Mouse (Mus musculus) neural tube, embryonic 15.5 days (tissue): ENCODE results near the gene Muc4. TPM values are rescaled to one million over a fixed set of nuclear protein-coding genes. Genes with fewer than 3 reads are reported as not detected.

Experiments
- ATAC-seq: fragments of 200-750 bp; cut with Nextera tagmentation; 2 replicates; pipeline ENCODE4 v1.8.0; 2017; ENCODE audit warnings: mild to moderate bottlenecking, moderate TSS enrichment, moderate library complexity; ENCODE audit not compliant: low FRiP score
- H3K27ac ChIP-seq: fragments of 300-500 bp; sonication (generic); replicated peaks from 2 replicates; pipeline ENCODE4 v1.5.1; 2015; ENCODE audit warnings: mild to moderate bottlenecking, inconsistent platforms
- H3K27me3 ChIP-seq: fragments of 300-500 bp; sonication (generic); replicated peaks from 2 replicates; pipeline ENCODE4 v1.6.1; 2015; ENCODE audit warnings: inconsistent platforms
- H3K36me3 ChIP-seq: fragments of 300-500 bp; sonication (generic); 2 replicates; pipeline ENCODE4 v1.6.1; 2015; ENCODE audit warnings: inconsistent platforms
- H3K4me1 ChIP-seq: fragments of 300-500 bp; sonication (generic); 2 replicates; pipeline ENCODE4 v1.6.1; 2015; ENCODE audit warnings: inconsistent platforms
- H3K4me2 ChIP-seq: fragments of 300-500 bp; sonication (generic); 2 replicates; pipeline ENCODE4 v1.6.1; 2015; ENCODE audit warnings: inconsistent platforms, mild to moderate bottlenecking, moderate library complexity
- H3K4me3 ChIP-seq: fragments of 300-500 bp; sonication (generic); replicated peaks from 2 replicates; pipeline ENCODE4 v1.5.1; 2015; ENCODE audit warnings: mild to moderate bottlenecking, inconsistent platforms
- H3K9ac ChIP-seq: fragments of 300-500 bp; sonication (generic); replicated peaks from 2 replicates; pipeline ENCODE4 v1.6.1; 2015; ENCODE audit warnings: mild to moderate bottlenecking, inconsistent platforms
- H3K9me3 ChIP-seq: fragments of 300-500 bp; sonication (generic); replicated peaks from 2 replicates; pipeline ENCODE4 v1.6.1; 2016; ENCODE audit warnings: inconsistent platforms
- WGBS: fragments of 180-500 bp; shearing (Covaris S2); methylation state at CpG from one replicate; pipeline ENCODE4 v1.1.7; 2015; ENCODE audit warnings: mixed read lengths; 5-methylcytosine and 5-hydroxymethylcytosine counted together
- polyA plus RNA-seq: library from polyadenylated mRNA; unstranded; fragments of >200 nt; fragmentation: Nextera tagmentation; extraction: Ambion mirVana; gene quantifications from 2 replicates; pipeline ENCODE4 v1.2.1, GENCODE M21; 2015

The Muc4 gene
- polyA plus RNA-seq, 1 experiment from 2014 or later: 0.14 TPM

GRCm38 (mm10) chr16:32707824-32708456, 27.7 kb upstream of the Muc4 start:
- Histone ChIP-seq H3K27ac (no peak overlapping the region), H3K4me1 (no peaks in the 10 kb centered on the region), H3K27me3 (no peaks in the 10 kb centered on the region), H3K36me3 (no peaks in the 10 kb centered on the region), H3K9ac (no peak overlapping the region), H3K9me3 (no peaks in the 10 kb centered on the region), H3K4me2 (no peak overlapping the region), H3K4me3 (no peak overlapping the region)
- no peak for ATAC-seq
- WGBS: 70% methylated on average over 9 of the region's 9 CpGs

GRCm38 (mm10) chr16:32708457-32709033, 27.1 kb upstream of the Muc4 start:
- Histone ChIP-seq H3K4me2 (no peak overlapping the region), H3K27ac (no peak overlapping the region), H3K27me3 (no peaks in the 10 kb centered on the region), H3K9me3 (no peaks in the 10 kb centered on the region), H3K9ac (no peak overlapping the region), H3K36me3 (no peaks in the 10 kb centered on the region), H3K4me3 (no peak overlapping the region), H3K4me1 (no peaks in the 10 kb centered on the region)
- whole genome bisulfite sequencing: 77% methylated on average over 10 of the region's 10 CpGs
- ATAC-seq: no peak

GRCm38 (mm10) chr16:32709116-32709515, 26.6 kb upstream of the Muc4 start:
- WGBS: 88% methylated on average over 8 of the region's 8 CpGs
- ATAC-seq: no peak
- H3K27ac ChIP-seq: no peak overlapping the region

GRCm38 (mm10) chr16:32710426-32711070, 25.1 kb upstream of the Muc4 start:
- no peaks in the 10 kb centered on the region for H3K36me3 ChIP-seq
- no peaks in the 10 kb centered on the region for H3K4me1 ChIP-seq
- H3K9ac ChIP-seq: no peak overlapping the region
- 83% methylated on average over 14 of the region's 14 CpGs for WGBS
- no peak overlapping the region for H3K4me3 ChIP-seq
- H3K4me2 ChIP-seq: no peak overlapping the region
- ATAC-seq: no peak
- no peaks in the 10 kb centered on the region for H3K27me3 ChIP-seq
- no peak overlapping the region for H3K27ac ChIP-seq
- H3K9me3 ChIP-seq: no peaks in the 10 kb centered on the region

More at GRCm38 (mm10) chr16:32709116-32709515, 26.6 kb upstream of the Muc4 start:
- Histone ChIP-seq H3K9ac (no peak overlapping the region), H3K4me1 (no peaks in the 10 kb centered on the region), H3K4me3 (no peak overlapping the region), H3K9me3 (no peaks in the 10 kb centered on the region), H3K4me2 (no peak overlapping the region), H3K27me3 (no peaks in the 10 kb centered on the region), H3K36me3 (no peaks in the 10 kb centered on the region)

GRCm38 (mm10) chr16:32712202-32712601, 23.5 kb upstream of the Muc4 start:
- Histone ChIP-seq H3K4me3 (no peak overlapping the region), H3K36me3 (no peaks in the 10 kb centered on the region), H3K4me1 (no peaks in the 10 kb centered on the region), H3K9ac (no peak overlapping the region), H3K4me2 (no peak overlapping the region), H3K27ac (no peak overlapping the region), H3K9me3 (no peaks in the 10 kb centered on the region), H3K27me3 (no peaks in the 10 kb centered on the region)
- no peak for ATAC-seq
- WGBS: 90% methylated on average over 11 of the region's 11 CpGs

DNA sequence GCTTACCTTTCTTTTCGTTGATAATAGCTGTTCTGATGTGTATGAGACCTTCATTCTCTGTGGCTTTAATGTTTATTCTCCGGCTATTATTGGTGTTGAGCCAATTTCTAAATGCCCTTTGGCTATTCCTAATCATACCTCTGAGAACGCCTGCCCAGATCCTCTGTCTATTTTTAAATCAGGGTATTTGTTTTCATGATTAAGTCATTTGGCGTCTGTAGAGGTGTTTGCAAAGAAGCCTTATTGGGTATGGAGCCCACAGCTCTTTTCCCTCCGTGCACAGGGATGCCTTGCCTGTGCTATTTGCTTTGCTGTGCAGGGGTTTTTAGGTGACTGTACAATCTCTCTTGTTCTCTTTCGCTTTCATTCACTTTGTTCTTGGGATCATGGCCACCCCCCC, 22.1 kb upstream of the Muc4 start:
- H3K27ac ChIP-seq: no peak overlapping the region
- no peak for ATAC-seq
- no peaks in the 10 kb centered on the region for H3K9me3 ChIP-seq
- H3K4me3 ChIP-seq: no peak overlapping the region
- no peaks in the 10 kb centered on the region for H3K36me3 ChIP-seq
- no peak overlapping the region for H3K4me2 ChIP-seq
- H3K4me1 ChIP-seq: no peaks in the 10 kb centered on the region
- H3K27me3 ChIP-seq: no peaks in the 10 kb centered on the region
- H3K9ac ChIP-seq: no peak overlapping the region
- 58% methylated on average over 6 of the region's 6 CpGs for WGBS

DNA sequence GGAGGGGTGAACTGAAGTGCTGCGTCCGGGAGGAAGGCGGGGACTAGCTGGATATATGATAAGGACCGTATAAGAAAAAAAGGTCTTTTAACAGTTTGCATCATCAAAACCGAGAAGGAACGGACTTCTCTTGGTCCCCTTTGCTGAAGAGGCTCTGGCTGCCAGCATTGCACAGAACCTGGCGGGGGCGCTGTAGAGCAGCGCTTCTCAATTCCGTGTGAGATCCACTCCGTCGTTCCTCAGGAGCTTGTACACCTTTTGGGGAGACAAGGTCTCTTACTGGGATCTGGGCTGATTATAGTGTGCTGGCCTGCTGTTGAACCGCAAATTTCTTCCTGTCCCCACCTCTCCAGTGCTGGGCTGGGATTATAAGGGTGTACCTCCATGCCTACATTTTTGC, 20.3 kb upstream of the Muc4 start:
- Histone ChIP-seq H3K36me3 (no peaks in the 10 kb centered on the region), H3K4me2 (peak overlapping the region; percentile 15; the same call in 1 of the 2 replicates), H3K9ac (no peak overlapping the region), H3K9me3 (no peaks in the 10 kb centered on the region), H3K4me3 (no peak overlapping the region), H3K27me3 (no peaks in the 10 kb centered on the region), H3K4me1 (no peaks in the 10 kb centered on the region), H3K27ac (no peak overlapping the region)
- 38% methylated on average over 13 of the region's 13 CpGs for WGBS
- ATAC-seq: no peak

GRCm38 (mm10) chr16:32723163-32723562, 12.5 kb upstream of the Muc4 start:
- no peaks in the 10 kb centered on the region for H3K27me3 ChIP-seq
- H3K9me3 ChIP-seq: no peaks in the 10 kb centered on the region
- no peaks in the 10 kb centered on the region for H3K36me3 ChIP-seq
- no peak overlapping the region for H3K9ac ChIP-seq
- no peak overlapping the region for H3K4me3 ChIP-seq
- WGBS: 78% methylated on average over 7 of the region's 7 CpGs
- no peak overlapping the region for H3K4me2 ChIP-seq
- ATAC-seq: no peak
- no peaks in the 10 kb centered on the region for H3K4me1 ChIP-seq
- H3K27ac ChIP-seq: no peak overlapping the region

GRCm38 (mm10) chr16:32723767-32724166, 11.9 kb upstream of the Muc4 start:
- no peaks in the 10 kb centered on the region for H3K27me3 ChIP-seq
- no peaks in the 10 kb centered on the region for H3K36me3 ChIP-seq
- no peak overlapping the region for H3K9ac ChIP-seq
- no peak overlapping the region for H3K4me2 ChIP-seq
- H3K4me3 ChIP-seq: no peak overlapping the region
- ATAC-seq: no peak
- 82% methylated on average over 4 of the region's 4 CpGs for WGBS
- H3K9me3 ChIP-seq: no peaks in the 10 kb centered on the region
- H3K27ac ChIP-seq: no peak overlapping the region
- H3K4me1 ChIP-seq: no peaks in the 10 kb centered on the region

- no peaks in the 10 kb centered on the region for H3K36me3 ChIP-seq
- WGBS: 83% methylated on average over 2 of the region's 2 CpGs
- no peaks in the 10 kb centered on the region for H3K27me3 ChIP-seq
- no peaks in the 10 kb centered on the region for H3K4me1 ChIP-seq
- H3K9ac ChIP-seq: no peak overlapping the region
- no peaks in the 10 kb centered on the region for H3K9me3 ChIP-seq
- no peak overlapping the region for H3K4me3 ChIP-seq
- H3K4me2 ChIP-seq: no peak overlapping the region
- no peak for ATAC-seq
- H3K27ac ChIP-seq: no peak overlapping the region
These were observed 11.4 kb upstream of the Muc4 start for GRCm38 (mm10) chr16:32724259-32724658.

GRCm38 (mm10) chr16:32726501-32726900, 9.2 kb upstream of the Muc4 start:
- H3K27me3 ChIP-seq: no peaks in the 10 kb centered on the region
- no peaks in the 10 kb centered on the region for H3K9me3 ChIP-seq
- H3K4me1 ChIP-seq: no peaks in the 10 kb centered on the region
- H3K36me3 ChIP-seq: no peaks in the 10 kb centered on the region
- no peak for ATAC-seq
- H3K27ac ChIP-seq: no peak overlapping the region
- H3K4me3 ChIP-seq: no peak overlapping the region
- H3K9ac ChIP-seq: no peak overlapping the region
- H3K4me2 ChIP-seq: no peak overlapping the region

DNA sequence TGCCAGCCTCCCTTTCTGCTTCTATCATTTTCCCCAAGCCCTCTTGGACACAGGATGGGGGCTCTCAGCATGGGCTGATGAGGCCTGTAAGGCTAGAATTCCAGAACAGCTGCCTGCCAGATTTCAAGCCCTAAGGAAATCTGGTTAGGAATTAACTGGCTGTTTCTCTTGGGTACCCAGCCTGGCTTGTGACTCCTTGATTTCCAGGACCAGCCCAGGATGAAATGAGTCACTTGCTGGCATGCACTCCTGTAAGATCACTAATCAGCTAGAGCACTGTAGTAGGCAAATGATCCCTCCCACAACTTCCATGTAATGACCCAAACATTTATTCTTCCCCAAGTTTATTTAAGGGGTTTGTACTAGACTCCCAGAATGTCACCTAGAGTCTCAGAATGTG, 7.4 kb upstream of the Muc4 start:
- Histone ChIP-seq H3K27ac (no peak overlapping the region), H3K36me3 (no peaks in the 10 kb centered on the region), H3K4me3 (no peak overlapping the region), H3K9me3 (no peaks in the 10 kb centered on the region), H3K4me2 (no peak overlapping the region), H3K27me3 (no peaks in the 10 kb centered on the region), H3K9ac (no peak overlapping the region), H3K4me1 (no peaks in the 10 kb centered on the region)
- no peak for ATAC-seq
